Mouse (Mus musculus): ENCODE results near the gene Adarb1. TPM values are rescaled to one million over a fixed set of nuclear protein-coding genes. Genes with fewer than 3 reads are reported as not detected.

Gene Adarb1
- polyA plus RNA-seq, 1 experiment, result 154 TPM

DNA sequence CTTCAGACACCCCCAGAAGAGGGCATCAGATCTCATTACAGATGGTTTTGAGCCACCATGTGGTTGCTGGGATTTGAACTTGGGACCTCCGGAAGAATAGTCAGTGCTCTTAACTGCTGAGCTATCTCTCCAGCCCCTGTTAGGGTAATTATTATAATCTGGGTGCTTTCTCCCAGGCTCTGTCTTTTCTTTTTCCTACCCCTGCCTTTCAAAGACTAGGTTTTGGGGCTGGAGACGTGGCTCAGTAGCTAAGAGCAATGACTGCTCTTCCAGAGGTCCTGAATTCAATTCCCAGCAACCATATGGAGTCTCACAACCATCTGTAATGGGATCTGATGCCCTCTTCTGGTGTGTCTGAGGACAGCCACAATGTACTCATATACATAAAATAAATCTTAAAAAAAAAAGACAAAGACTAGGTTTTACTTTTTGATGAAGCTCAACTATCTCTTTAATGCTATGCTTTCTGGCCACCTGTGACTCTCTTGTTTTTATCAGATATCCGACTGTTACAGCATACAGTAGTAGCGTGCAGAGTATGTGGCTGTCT is 160.0 kb downstream of the Adarb1 start:
- peak in 1 of 2 experiments; percentile 9 for DNase-seq
- H3K27me3 ChIP-seq (ENCODE audit: control insufficient read depth, insufficient read depth, low read length), result no peaks in the 10 kb centered on the region
- H3K27ac ChIP-seq (ENCODE audit: insufficient read depth, low read length), result no peak overlapping the region
- H3K4me3 ChIP-seq (replicated peaks; ENCODE audit: insufficient read depth, low read depth, low read length), result no peak overlapping the region
- no peak for TF ChIP-seq CTCF (IDR thresholded peaks at IDR 0.05; ENCODE audit: borderline replicate concordance, insufficient read depth, low read depth, low read length)
- TF ChIP-seq POLR2A (IDR thresholded peaks at IDR 0.05; ENCODE audit: borderline replicate concordance, insufficient read depth, low read length), result no peak
- H3K4me1 ChIP-seq (ENCODE audit: control insufficient read depth, insufficient read depth, low read length), result no peaks in the 10 kb centered on the region
- WGBS, result 67% methylated on average over 4 of the region's 4 CpGs

DNA sequence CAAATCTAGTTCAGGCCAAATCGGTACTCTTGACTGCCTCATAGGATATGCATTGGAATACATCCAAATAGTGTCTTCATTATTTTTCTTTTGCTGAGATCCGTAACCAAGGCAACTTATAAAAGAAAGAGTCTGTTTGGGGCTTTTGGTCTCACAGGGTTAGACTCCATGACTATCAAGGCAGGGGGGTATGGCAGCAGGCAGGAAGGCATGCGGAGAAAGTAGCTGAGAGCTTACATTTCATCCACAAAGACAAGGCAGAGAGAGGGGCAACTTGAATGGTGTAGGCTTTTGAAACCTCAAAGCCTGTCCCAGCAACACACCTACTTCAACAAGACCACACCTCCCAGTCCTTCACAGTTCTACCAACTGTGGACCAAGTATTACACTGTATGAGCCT is 162.4 kb downstream of the Adarb1 start:
- Histone ChIP-seq H3K4me3 (replicated peaks; ENCODE audit: insufficient read depth, low read depth, low read length) (no peak overlapping the region), H3K4me1 (ENCODE audit: control insufficient read depth, insufficient read depth, low read length) (peaks cover 18% of the 10 kb centered on the region), H3K27me3 (ENCODE audit: control insufficient read depth, insufficient read depth, low read length) (no peaks in the 10 kb centered on the region), H3K27ac (ENCODE audit: insufficient read depth, low read length) (no peak overlapping the region)
- TF ChIP-seq CTCF (IDR thresholded peaks at IDR 0.05; ENCODE audit: borderline replicate concordance, insufficient read depth, low read depth, low read length) (no peak), POLR2A (IDR thresholded peaks at IDR 0.05; ENCODE audit: borderline replicate concordance, insufficient read depth, low read length) (no peak)
- DNase-seq, result no peak
- 73% methylated on average over 3 of the region's 3 CpGs for WGBS

DNA sequence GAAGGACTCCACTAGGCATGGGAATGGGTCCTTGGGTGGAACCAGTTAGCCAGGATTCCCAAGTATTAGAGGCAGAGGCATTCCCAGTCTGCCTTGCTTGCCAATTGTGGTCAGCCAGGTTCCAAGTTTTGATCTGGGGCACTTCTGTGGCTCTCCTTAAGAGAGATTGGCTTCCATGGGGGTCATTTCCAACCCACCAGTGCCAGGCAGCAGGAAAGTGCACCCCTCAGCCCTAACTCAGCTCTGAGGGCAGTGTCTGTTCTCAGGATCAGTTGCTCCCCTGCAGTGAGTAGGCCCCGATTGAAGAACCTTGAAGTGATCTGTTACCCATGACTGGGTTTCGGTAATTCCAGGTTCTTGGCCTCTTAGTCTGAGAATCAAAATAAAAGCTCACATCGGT is 162.8 kb downstream of the Adarb1 start:
- Histone ChIP-seq H3K4me3 (replicated peaks; ENCODE audit: insufficient read depth, low read depth, low read length) (no peak overlapping the region), H3K4me1 (ENCODE audit: control insufficient read depth, insufficient read depth, low read length) (peaks cover 22% of the 10 kb centered on the region), H3K27me3 (ENCODE audit: control insufficient read depth, insufficient read depth, low read length) (no peaks in the 10 kb centered on the region), H3K27ac (ENCODE audit: insufficient read depth, low read length) (no peak overlapping the region)
- WGBS, result 65% methylated on average over 3 of the region's 3 CpGs
- TF ChIP-seq POLR2A (IDR thresholded peaks at IDR 0.05; ENCODE audit: borderline replicate concordance, insufficient read depth, low read length) (no peak), CTCF (IDR thresholded peaks at IDR 0.05; ENCODE audit: borderline replicate concordance, insufficient read depth, low read depth, low read length) (no peak)
- no peak for DNase-seq

DNA sequence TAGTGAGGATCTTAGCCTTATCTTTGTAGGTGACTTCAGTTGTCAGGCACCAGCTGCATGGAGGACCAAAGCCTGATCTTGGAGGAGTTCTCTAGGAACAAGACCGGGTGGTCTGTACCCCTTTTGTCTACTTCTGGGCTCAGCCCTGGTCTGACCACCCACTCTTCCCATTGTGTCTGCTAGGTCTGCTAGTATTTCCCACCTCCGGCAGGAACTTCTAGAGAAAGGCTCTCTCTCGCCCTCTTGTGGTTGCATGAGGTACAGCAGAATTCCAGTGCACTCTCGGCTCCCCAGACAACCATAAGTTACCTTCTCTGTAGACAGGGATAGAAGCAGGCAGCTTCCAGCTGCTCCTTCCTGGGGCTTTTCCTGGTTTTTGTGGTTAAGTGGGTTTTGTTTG is 165.3 kb downstream of the Adarb1 start:
- Histone ChIP-seq H3K4me1 (ENCODE audit: control insufficient read depth, insufficient read depth, low read length) (peaks cover 27% of the 10 kb centered on the region), H3K27me3 (ENCODE audit: control insufficient read depth, insufficient read depth, low read length) (no peaks in the 10 kb centered on the region), H3K4me3 (replicated peaks; ENCODE audit: insufficient read depth, low read depth, low read length) (no peak overlapping the region), H3K27ac (ENCODE audit: insufficient read depth, low read length) (no peak overlapping the region)
- no peak for TF ChIP-seq POLR2A (IDR thresholded peaks at IDR 0.05; ENCODE audit: borderline replicate concordance, insufficient read depth, low read length)
- TF ChIP-seq CTCF (IDR thresholded peaks at IDR 0.05; ENCODE audit: borderline replicate concordance, insufficient read depth, low read depth, low read length), result peak; percentile 90
- DNase-seq, result peak; percentile 77 to 88
- WGBS, result 0% methylated on average over 4 of the region's 4 CpGs

DNA sequence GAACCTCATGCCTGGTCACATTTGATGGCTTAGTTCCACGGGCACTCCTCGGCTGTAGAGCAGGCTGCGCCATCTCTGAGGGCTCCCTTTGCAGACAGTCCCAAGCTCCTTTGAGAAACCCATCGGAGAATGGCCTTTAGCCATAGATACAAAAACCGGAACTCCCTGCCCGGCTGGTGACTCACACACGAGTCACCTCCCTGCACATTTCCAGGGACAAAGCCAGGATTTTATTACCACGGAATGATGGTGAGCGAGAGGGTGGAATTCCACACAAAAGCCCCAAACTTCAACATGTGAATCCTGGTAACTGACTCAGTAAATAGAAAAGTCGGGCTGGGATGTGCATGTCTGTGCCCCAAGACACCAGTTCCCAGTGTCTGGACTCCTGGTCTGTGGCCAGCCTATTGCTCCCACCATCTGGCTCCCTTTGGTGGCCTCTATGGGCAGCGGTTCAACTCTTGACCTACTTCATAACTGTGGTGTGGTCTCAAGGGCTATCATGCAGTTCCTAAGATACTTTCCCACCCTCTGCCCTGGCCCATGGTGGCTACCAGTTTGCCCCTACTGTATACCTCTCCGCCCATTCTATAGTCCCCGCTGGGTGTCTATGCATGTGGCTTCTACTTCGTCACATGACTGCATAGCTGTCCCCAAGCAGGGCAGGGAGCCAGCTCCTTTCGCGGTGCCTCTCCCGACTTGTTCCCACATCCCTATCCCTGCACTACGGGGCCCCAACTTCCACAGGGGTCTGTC is 166.1 kb downstream of the Adarb1 start:
- WGBS, result 8% methylated on average over 18 of the region's 18 CpGs
- peak overlapping the region; percentile 42 for H3K4me3 ChIP-seq (replicated peaks; ENCODE audit: insufficient read depth, low read depth, low read length)
- DNase-seq, result peak; percentile 77 to 84
- H3K27me3 ChIP-seq (ENCODE audit: control insufficient read depth, insufficient read depth, low read length), result no peaks in the 10 kb centered on the region
- no peak for TF ChIP-seq CTCF (IDR thresholded peaks at IDR 0.05; ENCODE audit: borderline replicate concordance, insufficient read depth, low read depth, low read length)
- peak; percentile 26; the same call in 1 of the 2 replicates for TF ChIP-seq POLR2A (IDR thresholded peaks at IDR 0.05; ENCODE audit: borderline replicate concordance, insufficient read depth, low read length)
- peaks cover 36% of the 10 kb centered on the region for H3K4me1 ChIP-seq (ENCODE audit: control insufficient read depth, insufficient read depth, low read length)
- peak overlapping the region; percentile 66 for H3K27ac ChIP-seq (ENCODE audit: insufficient read depth, low read length)

DNA sequence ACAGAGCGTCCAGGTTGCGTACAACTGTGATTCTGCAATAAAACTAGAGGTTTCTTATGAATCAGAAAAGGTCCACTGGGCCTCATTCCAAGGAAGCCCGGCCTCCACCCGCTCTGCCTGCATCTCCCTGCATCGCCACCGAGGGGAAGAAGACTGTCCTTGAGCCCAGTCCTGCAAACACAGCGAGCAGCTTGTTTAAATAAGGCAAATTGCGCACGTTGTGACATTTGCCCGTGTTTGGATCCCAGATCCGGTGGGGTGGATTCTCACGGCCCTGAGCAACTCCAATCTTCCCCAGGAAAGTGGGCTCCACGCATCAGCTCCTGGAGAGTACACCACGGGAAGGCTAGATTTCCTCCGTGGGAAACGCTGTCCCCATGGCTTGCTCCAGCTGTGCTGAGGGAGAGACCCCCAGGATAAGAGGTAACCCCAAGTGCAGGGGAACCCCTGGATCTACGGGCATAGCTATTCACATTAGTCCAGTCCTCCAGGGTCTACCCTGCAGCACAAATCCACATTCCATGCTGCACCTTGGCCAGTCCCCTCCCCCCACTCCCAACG is 166.8 kb downstream of the Adarb1 start:
- 9% methylated on average over 18 of the region's 18 CpGs for WGBS
- Histone ChIP-seq H3K4me3 (replicated peaks; ENCODE audit: insufficient read depth, low read depth, low read length) (peak overlapping the region; percentile 42), H3K27ac (ENCODE audit: insufficient read depth, low read length) (peak overlapping the region; percentile 30), H3K27me3 (ENCODE audit: control insufficient read depth, insufficient read depth, low read length) (no peaks in the 10 kb centered on the region), H3K4me1 (ENCODE audit: control insufficient read depth, insufficient read depth, low read length) (peaks cover 37% of the 10 kb centered on the region)
- no peak; the same call in 1 of the 2 replicates for TF ChIP-seq POLR2A (IDR thresholded peaks at IDR 0.05; ENCODE audit: borderline replicate concordance, insufficient read depth, low read length)
- TF ChIP-seq CTCF (IDR thresholded peaks at IDR 0.05; ENCODE audit: borderline replicate concordance, insufficient read depth, low read depth, low read length), result peak; percentile 19; the same call in 1 of the 2 replicates
- DNase-seq, result peak; percentile 69 to 81

DNA sequence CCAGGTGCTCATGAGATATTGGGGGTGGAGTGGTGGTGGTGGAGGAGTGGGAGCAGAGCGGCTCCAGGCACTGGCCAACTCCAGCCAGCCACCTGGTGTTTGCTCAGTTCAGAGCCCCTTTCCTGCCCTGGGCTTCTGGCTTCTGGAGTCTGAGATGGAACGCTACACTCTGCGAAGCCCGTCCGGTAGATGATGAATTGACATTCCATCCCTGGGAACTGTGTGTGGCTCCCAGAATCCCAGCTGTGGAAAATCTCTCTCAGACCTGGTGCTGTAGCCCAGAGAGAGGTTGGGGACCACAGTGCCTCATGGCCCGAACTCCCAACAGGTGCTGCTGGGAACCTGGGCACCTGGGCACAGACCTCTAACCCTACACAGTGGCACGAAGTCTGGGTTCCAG is 170.4 kb downstream of the Adarb1 start:
- no peaks in the 10 kb centered on the region for H3K27me3 ChIP-seq (ENCODE audit: control insufficient read depth, insufficient read depth, low read length)
- H3K4me3 ChIP-seq (replicated peaks; ENCODE audit: insufficient read depth, low read depth, low read length), result no peak overlapping the region
- peaks cover 37% of the 10 kb centered on the region for H3K4me1 ChIP-seq (ENCODE audit: control insufficient read depth, insufficient read depth, low read length)
- 71% methylated on average over 7 of the region's 7 CpGs for WGBS
- no peak overlapping the region for H3K27ac ChIP-seq (ENCODE audit: insufficient read depth, low read length)
- TF ChIP-seq CTCF (IDR thresholded peaks at IDR 0.05; ENCODE audit: borderline replicate concordance, insufficient read depth, low read depth, low read length) (no peak), POLR2A (IDR thresholded peaks at IDR 0.05; ENCODE audit: borderline replicate concordance, insufficient read depth, low read length) (no peak)
- DNase-seq, result no peak
